Mouse (Mus musculus) adrenal gland, postnatal 14 days (tissue): ENCODE results near the gene Osbpl8. TPM values are rescaled to one million over a fixed set of nuclear protein-coding genes. Genes with fewer than 3 reads are reported as not detected.
"Not testable (repeated sequence)": the region's sequence is repeated elsewhere in the genome, so short reads cannot be mapped to it uniquely, and the experiment has no call there.

Experiments
- DNase-seq: peaks from one replicate; pipeline ENCODE4 v3.0.0; 2021; ENCODE audit warnings: mixed read lengths
- total RNA-seq: library from RNA; stranded (reverse); gene quantifications from 2 replicates; pipeline ENCODE4 v1.2.3, GENCODE M21; 2021

The Osbpl8 gene
- total RNA-seq, 1 experiment from 2014 or later = 28.2 TPM

GRCm38 (mm10) chr10:111185574-111186269 is 21.2 kb downstream of the Osbpl8 start:
- no peak for DNase-seq

GRCm38 (mm10) chr10:111189022-111189555 is 24.5 kb downstream of the Osbpl8 start:
- no peak for DNase-seq

- no peak for DNase-seq
Observed at GRCm38 (mm10) chr10:111190110-111190795, 25.7 kb downstream of the Osbpl8 start.

GRCm38 (mm10) chr10:111193536-111193935 is 29.0 kb downstream of the Osbpl8 start:
- DNase-seq = no peak

GRCm38 (mm10) chr10:111196191-111196590 is 31.6 kb downstream of the Osbpl8 start:
- no peak for DNase-seq

GRCm38 (mm10) chr10:111198705-111199104 is 34.2 kb downstream of the Osbpl8 start:
- DNase-seq = not testable (repeated sequence)

- no peak for DNase-seq
Observed at GRCm38 (mm10) chr10:111201120-111201519, 36.6 kb downstream of the Osbpl8 start.

GRCm38 (mm10) chr10:111201666-111202065 is 37.1 kb downstream of the Osbpl8 start:
- no peak for DNase-seq

GRCm38 (mm10) chr10:111204089-111204488 is 39.5 kb downstream of the Osbpl8 start:
- DNase-seq = no peak

GRCm38 (mm10) chr10:111205421-111205820 is 40.9 kb downstream of the Osbpl8 start:
- DNase-seq = no peak

GRCm38 (mm10) chr10:111207386-111207785 is 42.8 kb downstream of the Osbpl8 start:
- no peak for DNase-seq

- no peak for DNase-seq
Observed at GRCm38 (mm10) chr10:111214084-111214483, 49.5 kb downstream of the Osbpl8 start.

- DNase-seq = no peak
Observed at GRCm38 (mm10) chr10:111214696-111215095, 50.1 kb downstream of the Osbpl8 start.

- no peak for DNase-seq
Observed at GRCm38 (mm10) chr10:111215572-111215971, 51.0 kb downstream of the Osbpl8 start.

GRCm38 (mm10) chr10:111216111-111216510 is 51.6 kb downstream of the Osbpl8 start:
- no peak for DNase-seq

- DNase-seq = no peak
Observed at GRCm38 (mm10) chr10:111222535-111222934, 58.0 kb downstream of the Osbpl8 start.

GRCm38 (mm10) chr10:111223218-111223830 is 58.8 kb downstream of the Osbpl8 start:
- DNase-seq = no peak

- no peak for DNase-seq
Observed at GRCm38 (mm10) chr10:111224696-111225095, 60.1 kb downstream of the Osbpl8 start.

- peak; percentile 95 for DNase-seq
Observed at GRCm38 (mm10) chr10:111226508-111226907, 62.0 kb downstream of the Osbpl8 start.

GRCm38 (mm10) chr10:111232237-111232636 is 67.7 kb downstream of the Osbpl8 start:
- not testable (repeated sequence) for DNase-seq

GRCm38 (mm10) chr10:111233476-111234130 is 69.1 kb downstream of the Osbpl8 start:
- DNase-seq = peak; percentile 57
